Mouse (Mus musculus) ovary, adult 18-20 months (tissue): Measurements from ENCODE around the gene Olfr527.

Experiments
- DNase-seq: peaks from one replicate; pipeline ENCODE4 v3.0.0; 2022; ENCODE audit warnings: low spot score, mixed read lengths

Olfr527 gene

GRCm38 (mm10) chr7:140333717-140334116 is at the start of gene Olfr527:
Gene Olfr527 (plus strand): TSS chr7:140334017.
- no peak for DNase-seq

- no peak for DNase-seq
Measured at GRCm38 (mm10) chr7:140295746-140296145, 38.1 kb upstream of the Olfr527 start.

DNA sequence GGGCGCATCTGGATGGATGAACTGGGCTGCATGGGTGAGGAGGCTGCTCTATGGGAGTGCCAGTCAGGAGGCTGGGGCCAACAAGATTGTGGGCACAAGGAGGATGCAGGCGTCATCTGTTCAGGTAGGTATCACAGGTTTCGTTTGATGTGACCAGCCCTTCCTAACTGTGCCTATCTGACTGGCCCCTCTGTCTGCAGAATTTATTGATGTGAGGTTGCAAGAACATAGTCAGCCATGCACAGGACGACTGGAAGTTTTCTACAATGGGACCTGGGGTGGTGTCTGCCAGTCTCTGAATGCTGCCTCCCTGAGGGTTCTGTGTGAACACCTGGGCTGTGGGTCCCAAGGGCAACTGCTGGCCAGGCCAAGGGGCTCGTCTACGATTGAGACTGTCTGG is 36.9 kb upstream of the Olfr527 start:
- DNase-seq, result no peak

DNA sequence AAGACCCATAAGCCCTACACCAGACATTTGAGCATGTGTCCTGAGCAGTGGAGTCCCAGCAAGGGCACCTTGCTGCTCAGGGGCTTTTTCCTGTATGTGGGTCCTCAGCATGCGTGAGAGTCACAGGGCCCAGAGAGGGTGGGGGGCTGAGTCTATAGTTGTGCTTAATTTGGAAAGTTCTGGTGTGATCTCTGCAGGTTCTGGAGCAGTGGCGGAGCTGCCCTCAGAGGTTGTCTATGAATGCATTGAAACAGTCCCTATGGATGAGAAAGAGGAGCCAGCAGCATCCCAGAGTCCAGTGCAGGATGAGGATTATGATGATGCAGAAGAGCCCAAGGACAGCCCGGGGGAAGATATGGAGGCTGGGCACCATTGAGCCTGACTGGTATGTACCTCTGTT is 34.4 kb upstream of the Olfr527 start:
- DNase-seq, result no peak

DNA sequence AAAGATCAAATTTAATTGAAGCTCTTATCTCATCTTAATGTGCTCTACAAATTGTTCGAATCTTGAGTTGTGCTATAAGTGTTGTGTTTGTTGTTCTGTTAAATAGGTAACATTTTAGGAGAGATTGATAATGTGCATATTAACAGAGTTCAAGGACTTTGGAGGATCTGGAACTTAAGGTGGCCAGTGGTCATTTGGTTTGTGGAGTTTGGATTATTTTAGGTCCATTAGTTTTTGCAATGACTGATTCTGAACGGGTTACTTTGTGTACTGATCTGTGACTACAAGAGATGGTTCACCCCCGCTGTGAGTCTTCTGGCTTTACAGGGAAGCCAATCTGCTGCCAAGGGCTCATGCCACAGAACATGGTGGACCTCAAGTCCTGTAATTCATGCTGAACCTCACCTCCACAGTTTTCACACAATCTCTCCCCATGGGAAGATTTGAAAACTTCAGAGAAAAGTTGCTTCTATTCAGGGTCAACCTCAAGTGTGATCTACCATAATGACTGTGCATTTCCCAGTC is 13.9 kb upstream of the Olfr527 start:
- DNase-seq, result no peak

- DNase-seq, result no peak
Measured at GRCm38 (mm10) chr7:140320558-140320957, 13.3 kb upstream of the Olfr527 start, which contains the start of gene Olfr525. Gene Olfr525 (plus strand): TSS chr7:140320858.

DNA sequence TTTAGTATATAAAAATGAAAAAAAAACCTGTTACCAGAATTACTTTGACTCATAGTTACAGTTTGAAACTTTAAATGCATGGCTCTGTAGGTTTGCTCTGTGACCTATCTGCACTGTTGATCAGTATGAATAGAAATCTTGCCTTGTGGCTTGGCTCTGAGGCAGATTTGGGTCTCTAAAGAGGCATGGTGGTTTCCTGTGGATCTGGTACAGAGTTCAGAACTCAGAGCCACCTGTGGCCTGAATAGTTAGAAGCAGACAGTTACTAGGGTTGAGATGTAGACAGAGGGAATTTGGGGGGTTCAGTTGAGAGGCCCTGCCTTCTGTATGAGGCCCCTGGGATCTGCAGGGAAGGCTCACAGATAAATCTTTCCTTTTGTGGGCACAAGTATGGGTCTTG is 12.7 kb upstream of the Olfr527 start:
- no peak for DNase-seq

DNA sequence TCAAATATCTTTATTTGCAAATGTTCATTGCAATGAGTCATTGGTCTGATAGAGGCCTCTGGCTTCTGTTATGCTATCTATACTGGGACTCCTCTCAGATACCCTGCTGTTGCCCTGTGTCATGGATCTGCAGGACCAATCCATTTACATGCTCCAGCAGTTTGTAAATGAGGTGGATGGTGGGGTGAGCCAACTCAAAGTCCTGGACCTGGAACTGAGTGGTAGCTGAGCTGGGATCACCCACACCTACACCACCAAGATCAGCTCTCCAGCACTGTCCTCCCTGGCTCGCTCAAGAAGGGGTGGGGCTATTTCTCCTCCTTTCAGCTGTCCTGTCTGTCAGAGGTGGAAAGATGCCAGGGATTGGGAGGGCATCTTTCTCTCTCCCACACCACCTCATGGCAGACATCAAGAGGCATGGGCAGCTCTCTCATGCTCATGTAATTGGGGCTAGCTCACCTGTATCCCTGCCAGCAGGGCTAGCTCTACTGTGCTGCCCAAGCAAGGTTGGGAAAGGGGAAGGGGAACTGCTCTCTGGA is 4.0 kb upstream of the Olfr527 start:
- no peak for DNase-seq

- no peak for DNase-seq
Measured at GRCm38 (mm10) chr7:140361571-140361970, 27.8 kb downstream of the Olfr527 start, which contains the start of gene Olfr60. Gene Olfr60 (minus strand): TSS chr7:140361671.

DNA sequence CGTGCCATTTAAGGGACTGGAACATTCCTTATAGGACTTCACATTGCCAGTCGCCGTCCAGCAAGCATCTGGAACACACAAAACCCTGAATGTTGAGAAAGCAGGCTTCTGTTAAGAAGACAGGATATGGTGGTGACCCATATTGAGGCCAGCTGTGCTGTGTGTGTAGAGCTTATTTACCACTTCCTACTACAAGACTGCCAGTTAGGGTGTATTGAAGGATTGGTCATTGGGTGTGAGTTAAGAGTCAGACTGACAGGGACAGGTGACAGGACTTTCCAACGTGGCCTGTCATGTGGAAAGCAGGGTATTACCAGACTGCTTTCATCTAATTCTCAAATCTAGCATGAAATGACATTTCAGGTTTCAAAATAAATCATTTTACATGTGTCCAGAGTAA is 40.5 kb downstream of the Olfr527 start:
- no peak for DNase-seq

DNA sequence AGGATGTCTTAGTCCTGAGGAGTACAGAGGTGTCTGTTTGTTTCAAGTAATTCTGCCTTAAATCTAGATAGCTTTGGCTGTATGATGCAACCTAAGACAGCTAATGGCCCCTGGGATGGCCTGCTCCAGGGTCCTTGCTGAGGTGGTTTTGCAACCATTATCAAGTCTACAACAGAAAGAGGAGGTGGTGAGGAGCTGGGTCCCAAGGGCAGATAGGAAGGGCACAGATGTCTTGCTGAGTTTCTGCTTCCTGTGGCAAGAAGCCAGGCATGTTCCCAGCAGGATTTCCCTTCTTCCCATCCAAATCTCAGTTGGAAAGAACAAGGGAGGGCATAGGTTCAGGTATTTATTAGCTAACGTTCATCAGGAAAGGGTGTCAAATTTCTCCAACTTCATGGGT is 42.4 kb downstream of the Olfr527 start, which contains the start of gene Olfr530:
Olfr530 (minus strand) TSS at position 101 of the 400 bp plus-strand sequence.
- no peak for DNase-seq

DNA sequence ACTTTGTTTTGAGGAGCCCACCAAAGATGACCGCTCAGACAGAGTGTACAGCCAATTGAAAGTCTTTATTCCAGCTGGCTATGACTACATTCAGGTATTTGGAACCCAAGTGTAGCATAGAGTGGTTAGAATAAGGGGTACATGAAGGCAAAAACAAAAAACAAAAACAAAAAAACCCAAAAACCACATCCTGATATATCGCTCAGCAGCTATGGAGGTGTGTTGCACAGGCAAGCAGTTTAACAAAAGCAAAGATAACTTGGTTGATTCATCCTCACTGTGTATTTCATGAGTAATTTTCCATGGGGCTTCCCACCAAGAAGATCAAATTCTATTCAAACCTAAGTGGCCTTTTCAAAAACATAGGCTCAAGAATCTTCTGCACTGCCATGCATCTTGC is 43.1 kb downstream of the Olfr527 start:
- DNase-seq, result no peak
